Mouse (Mus musculus) lung, embryonic 16.5 days (tissue): ENCODE measurements around the gene Smyd3. TPM values are rescaled to one million over a fixed set of nuclear protein-coding genes. Genes with fewer than 3 reads are reported as not detected.
"Not testable (repeated sequence)": the region's sequence is repeated elsewhere in the genome, so short reads cannot be mapped to it uniquely, and the experiment has no call there.

ENCODE experiments used
- ATAC-seq: fragments of 200-750 bp; cut with Nextera tagmentation; 2 replicates; pipeline ENCODE4 v1.8.0; 2017; ENCODE audit warnings: low read depth, mild to moderate bottlenecking, moderate library complexity
- H3K27ac ChIP-seq: fragments of 300-500 bp; sonication (generic); 2 replicates; pipeline ENCODE4 v1.5.1; 2014; ENCODE audit warnings: mild to moderate bottlenecking, control low read depth, low read length
- H3K27me3 ChIP-seq: fragments of 300-500 bp; sonication (generic); 2 replicates; pipeline ENCODE4 v1.6.1; 2014; ENCODE audit warnings: low read depth, low read length, mixed read lengths; ENCODE audit not compliant: control insufficient read depth, insufficient read depth
- H3K36me3 ChIP-seq: fragments of 300-500 bp; sonication (generic); 2 replicates; pipeline ENCODE4 v1.6.1; 2014; ENCODE audit warnings: low read length; ENCODE audit not compliant: control insufficient read depth, insufficient read depth
- H3K4me1 ChIP-seq: fragments of 300-500 bp; sonication (generic); replicated peaks from 2 replicates; pipeline ENCODE4 v1.6.1; 2014; ENCODE audit warnings: low read length, mixed read lengths; ENCODE audit not compliant: control insufficient read depth, insufficient read depth
- H3K4me2 ChIP-seq: fragments of 300-500 bp; sonication (generic); 2 replicates; pipeline ENCODE4 v1.6.1; 2014; ENCODE audit warnings: low read depth, low read length, control low read depth
- H3K4me3 ChIP-seq: fragments of 300-500 bp; sonication (generic); 2 replicates; pipeline ENCODE4 v1.5.1; 2014; ENCODE audit warnings: mild to moderate bottlenecking, low read length, control low read depth
- H3K9ac ChIP-seq: fragments of 300-500 bp; sonication (generic); 2 replicates; pipeline ENCODE4 v1.6.1; 2014; ENCODE audit warnings: low read length, control low read depth
- H3K9me3 ChIP-seq: fragments of 300-500 bp; sonication (generic); 2 replicates; pipeline ENCODE4 v1.6.1; 2016; ENCODE audit warnings: low read length; ENCODE audit not compliant: control insufficient read depth
- WGBS: fragments of 180-500 bp; shearing (Covaris S2); extraction: QIAGEN DNeasy Blood & Tissue Kit; methylation state at CpG from one replicate; pipeline ENCODE4 v1.1.7; 2014; 5-methylcytosine and 5-hydroxymethylcytosine counted together
- polyA plus RNA-seq: library from polyadenylated mRNA; unstranded; fragments of >200 nt; fragmentation: Nextera tagmentation; extraction: Ambion mirVana; gene quantifications from 2 replicates; pipeline ENCODE4 v1.2.1, GENCODE M21; 2015

The Smyd3 gene
- polyA plus RNA-seq, 1 experiment from 2014 or later = 16.8 TPM

DNA sequence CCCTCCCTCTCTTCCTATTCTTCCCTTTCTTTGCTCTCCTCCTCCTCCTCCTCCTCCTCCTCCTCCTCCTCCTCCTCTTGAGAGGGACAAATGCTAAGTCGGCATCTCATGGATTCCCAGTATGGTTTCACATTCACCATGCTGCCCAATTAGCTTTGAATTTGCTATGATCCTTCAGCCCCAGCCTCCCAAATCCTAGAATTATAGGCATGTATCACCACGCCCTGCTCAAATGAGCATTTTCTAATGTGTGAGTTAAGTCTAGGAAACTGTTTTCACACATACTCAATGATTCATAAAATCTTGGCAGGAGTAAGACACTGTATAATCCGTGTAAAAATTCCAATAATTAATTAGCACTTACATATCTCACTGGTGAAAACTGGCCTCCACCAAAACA, 337.3 kb downstream of the Smyd3 start:
- no peak overlapping the region for H3K4me3 ChIP-seq
- no peak overlapping the region for H3K9ac ChIP-seq
- no peak overlapping the region for H3K27ac ChIP-seq
- no peaks in the 10 kb centered on the region for H3K36me3 ChIP-seq
- H3K4me1 ChIP-seq = 0 out of 2 replicates have a peak, but pooled peaks cover 3% of the 10 kb centered on the region
- 45% methylated on average over 3 of the region's 3 CpGs for WGBS
- no peaks in the 10 kb centered on the region for H3K9me3 ChIP-seq
- no peak overlapping the region for H3K4me2 ChIP-seq
- no peak for ATAC-seq
- no peaks in the 10 kb centered on the region for H3K27me3 ChIP-seq

DNA sequence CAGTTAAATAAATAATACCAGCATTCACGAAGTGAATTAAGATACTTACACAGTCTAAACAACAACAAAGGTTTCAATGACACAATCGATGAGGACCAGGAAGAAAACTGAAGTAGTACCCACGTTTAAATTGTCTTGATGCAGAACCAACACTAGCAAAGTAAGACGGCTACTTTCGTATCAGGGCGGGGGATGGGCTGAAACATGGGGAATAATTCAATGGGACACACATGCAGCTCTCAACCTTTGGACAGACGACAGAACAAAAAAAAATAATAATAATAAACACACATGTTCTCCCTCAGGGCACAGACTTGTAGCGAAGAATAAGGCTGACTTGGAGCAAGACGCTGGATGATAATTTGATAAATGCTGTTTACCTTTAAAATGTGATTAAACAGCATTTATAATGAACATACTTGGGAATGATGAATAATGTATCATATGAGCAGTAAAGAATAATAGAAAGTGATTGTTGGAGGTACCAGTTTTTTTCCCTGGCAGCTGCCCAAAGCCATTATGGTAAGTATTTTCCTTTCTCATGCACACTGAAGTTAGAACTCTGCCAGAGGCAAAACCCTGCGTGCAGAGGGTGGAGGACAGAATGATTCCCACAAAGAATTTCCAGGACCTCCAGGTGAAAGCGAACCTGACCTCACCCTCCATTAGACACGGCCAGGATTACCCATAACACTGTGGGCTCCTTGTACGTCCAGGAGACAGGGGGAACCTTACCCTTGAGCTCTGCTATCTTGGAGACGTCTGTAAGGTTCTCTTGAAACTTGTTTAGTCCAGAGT, 340.8 kb downstream of the Smyd3 start:
- no peak for ATAC-seq
- 50% methylated on average over 14 of the region's 14 CpGs for WGBS
- Histone ChIP-seq H3K9me3 (no peaks in the 10 kb centered on the region), H3K36me3 (no peaks in the 10 kb centered on the region), H3K27ac (no peak overlapping the region), H3K4me2 (no peak overlapping the region), H3K27me3 (no peaks in the 10 kb centered on the region), H3K4me1 (0 out of 2 replicates have a peak, but pooled peaks cover 3% of the 10 kb centered on the region), H3K9ac (no peak overlapping the region), H3K4me3 (no peak overlapping the region)

DNA sequence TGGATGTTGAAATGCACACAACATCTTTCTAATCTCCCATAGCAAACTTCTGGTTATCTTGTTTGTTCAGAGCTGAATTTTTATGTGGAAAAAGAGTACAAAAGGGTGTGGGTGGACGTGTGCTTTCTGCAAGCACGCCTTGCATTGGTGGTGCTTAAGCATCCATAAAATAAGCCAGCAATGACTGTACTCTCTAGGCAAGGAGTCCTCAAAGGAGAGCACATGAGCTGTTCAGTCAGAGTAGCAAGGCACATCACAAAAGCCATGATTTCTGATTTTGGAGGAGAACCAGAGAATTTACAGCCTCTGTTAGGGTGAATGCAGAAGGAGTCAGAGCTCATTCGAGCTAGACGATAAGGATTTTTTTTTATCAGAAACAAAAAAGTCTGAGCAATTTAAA, 343.6 kb downstream of the Smyd3 start:
- Histone ChIP-seq H3K27ac (no peak overlapping the region), H3K9ac (no peak overlapping the region), H3K27me3 (no peaks in the 10 kb centered on the region), H3K4me1 (0 out of 2 replicates have a peak, but pooled peaks cover 3% of the 10 kb centered on the region), H3K4me3 (no peak overlapping the region), H3K36me3 (no peaks in the 10 kb centered on the region), H3K9me3 (no peaks in the 10 kb centered on the region), H3K4me2 (no peak overlapping the region)
- ATAC-seq = no peak
- WGBS = 55% methylated on average over 4 of the region's 4 CpGs

DNA sequence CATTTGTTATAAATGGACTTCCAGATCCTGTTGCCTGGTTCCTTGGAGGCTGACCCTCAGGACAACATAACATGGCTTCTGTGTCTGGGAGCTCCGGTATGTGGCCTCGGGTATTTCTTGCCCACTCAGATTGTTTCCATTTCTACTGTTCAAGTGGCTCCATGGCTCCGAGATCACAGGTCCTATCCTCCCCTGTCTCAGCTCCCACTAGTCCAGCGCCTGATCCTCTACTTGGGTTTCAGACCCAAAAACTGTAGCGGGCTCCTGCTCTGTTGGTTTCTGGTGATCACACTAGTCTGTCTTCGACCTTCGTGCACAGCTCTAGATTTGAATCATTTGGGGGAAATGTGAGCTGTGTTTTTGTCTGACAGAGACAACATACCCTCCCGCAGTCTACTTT, 347.3 kb downstream of the Smyd3 start:
- H3K36me3 ChIP-seq = no peaks in the 10 kb centered on the region
- no peaks in the 10 kb centered on the region for H3K4me1 ChIP-seq
- H3K9me3 ChIP-seq = no peaks in the 10 kb centered on the region
- 81% methylated on average over 8 of the region's 8 CpGs for WGBS
- H3K9ac ChIP-seq = no peak overlapping the region
- H3K27ac ChIP-seq = no peak overlapping the region
- no peak overlapping the region for H3K4me3 ChIP-seq
- ATAC-seq = no peak
- no peak overlapping the region for H3K4me2 ChIP-seq
- no peaks in the 10 kb centered on the region for H3K27me3 ChIP-seq

DNA sequence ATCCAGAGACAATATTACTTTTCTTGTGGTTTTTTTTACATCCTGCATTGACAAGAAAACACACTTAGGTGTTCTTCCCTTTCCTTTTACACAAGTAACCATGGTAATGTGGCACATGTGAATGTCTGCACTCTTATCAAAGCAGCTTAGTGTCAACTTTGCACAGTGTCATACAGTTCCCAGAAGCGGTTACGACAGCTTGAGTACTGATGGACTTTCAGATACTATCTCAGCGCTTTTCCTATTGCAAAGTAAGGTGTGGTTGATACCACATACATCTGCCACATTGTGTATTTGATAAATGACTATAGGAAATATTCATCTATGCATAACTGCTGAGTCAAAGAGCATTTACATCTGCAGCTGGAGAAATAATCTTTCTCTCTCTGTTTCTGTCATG, 348.1 kb downstream of the Smyd3 start:
- 48% methylated on average over 3 of the region's 3 CpGs for WGBS
- Histone ChIP-seq H3K4me1 (no peaks in the 10 kb centered on the region), H3K9me3 (no peaks in the 10 kb centered on the region), H3K4me2 (no peak overlapping the region), H3K4me3 (no peak overlapping the region), H3K9ac (no peak overlapping the region), H3K27me3 (no peaks in the 10 kb centered on the region), H3K36me3 (no peaks in the 10 kb centered on the region), H3K27ac (no peak overlapping the region)
- no peak for ATAC-seq

DNA sequence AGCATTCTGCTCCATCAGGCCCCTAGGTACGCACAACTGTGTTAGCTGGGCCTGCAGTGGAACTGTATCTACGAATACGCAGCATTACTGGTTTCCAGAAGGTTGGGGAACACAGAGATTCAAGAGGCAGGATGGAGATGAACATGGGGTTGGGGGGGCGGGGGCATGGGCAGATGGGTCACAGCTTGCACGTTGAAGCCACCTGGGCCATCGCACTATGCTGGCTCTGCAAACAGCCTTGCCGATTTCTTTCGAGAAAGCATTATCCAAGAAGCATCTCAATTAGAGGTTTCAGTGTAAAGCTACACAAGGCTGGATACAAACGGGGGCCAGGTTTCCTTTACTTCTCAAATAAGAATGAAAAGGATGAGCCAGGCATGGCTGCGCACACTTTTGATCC, 348.7 kb downstream of the Smyd3 start:
- no peak overlapping the region for H3K4me2 ChIP-seq
- ATAC-seq = no peak
- H3K27me3 ChIP-seq = no peaks in the 10 kb centered on the region
- no peak overlapping the region for H3K27ac ChIP-seq
- H3K9ac ChIP-seq = no peak overlapping the region
- WGBS = 84% methylated on average over 10 of the region's 10 CpGs
- H3K36me3 ChIP-seq = no peaks in the 10 kb centered on the region
- no peaks in the 10 kb centered on the region for H3K9me3 ChIP-seq
- H3K4me3 ChIP-seq = no peak overlapping the region
- no peaks in the 10 kb centered on the region for H3K4me1 ChIP-seq

DNA sequence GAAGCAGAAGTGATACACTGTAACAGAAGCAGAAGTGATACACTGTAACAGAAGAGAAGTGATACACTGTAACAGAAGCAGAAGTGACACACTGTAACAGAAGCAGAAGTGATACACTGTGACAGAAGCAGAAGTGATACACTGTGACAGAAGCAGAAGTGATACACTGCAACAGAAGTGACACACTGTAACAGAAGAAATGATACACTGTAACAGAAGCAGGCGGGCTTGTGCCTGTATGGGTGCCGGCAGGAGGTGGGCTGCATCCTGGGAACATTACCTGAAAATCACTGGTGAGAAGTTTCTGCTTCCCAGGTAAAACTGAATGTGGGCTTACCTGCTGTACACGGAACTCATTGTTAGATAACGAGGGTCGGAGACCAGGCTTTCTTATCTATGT, 353.6 kb downstream of the Smyd3 start:
- 73% methylated on average over 5 of the region's 5 CpGs for WGBS
- not testable (repeated sequence) for H3K4me2 ChIP-seq, H3K9ac ChIP-seq, H3K36me3 ChIP-seq, H3K4me3 ChIP-seq, ATAC-seq, H3K27ac ChIP-seq, H3K9me3 ChIP-seq, H3K27me3 ChIP-seq, H3K4me1 ChIP-seq

DNA sequence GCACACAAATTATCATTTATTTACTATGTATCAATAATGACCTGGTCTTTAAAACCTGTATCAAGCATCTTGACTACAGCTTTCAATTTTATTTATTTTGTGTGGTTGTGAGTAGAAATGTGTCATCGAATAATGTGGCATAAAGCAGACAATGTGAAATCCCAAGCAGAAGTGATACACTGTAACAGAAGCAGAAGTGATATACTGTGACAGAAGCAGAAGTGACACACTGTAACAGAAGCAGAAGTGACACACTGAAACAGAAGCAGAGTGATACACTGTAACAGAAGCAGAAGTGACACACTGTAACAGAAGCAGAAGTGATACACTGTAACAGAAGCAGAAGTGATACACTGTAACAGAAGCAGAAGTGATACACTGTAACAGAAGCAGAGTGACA, 355.1 kb downstream of the Smyd3 start:
- H3K9me3 ChIP-seq, H3K4me2 ChIP-seq, H3K36me3 ChIP-seq, H3K27ac ChIP-seq, H3K4me1 ChIP-seq, H3K9ac ChIP-seq, H3K27me3 ChIP-seq, ATAC-seq, H3K4me3 ChIP-seq: not testable (repeated sequence)
- WGBS = 83% methylated on average over 1 of the region's 1 CpGs

DNA sequence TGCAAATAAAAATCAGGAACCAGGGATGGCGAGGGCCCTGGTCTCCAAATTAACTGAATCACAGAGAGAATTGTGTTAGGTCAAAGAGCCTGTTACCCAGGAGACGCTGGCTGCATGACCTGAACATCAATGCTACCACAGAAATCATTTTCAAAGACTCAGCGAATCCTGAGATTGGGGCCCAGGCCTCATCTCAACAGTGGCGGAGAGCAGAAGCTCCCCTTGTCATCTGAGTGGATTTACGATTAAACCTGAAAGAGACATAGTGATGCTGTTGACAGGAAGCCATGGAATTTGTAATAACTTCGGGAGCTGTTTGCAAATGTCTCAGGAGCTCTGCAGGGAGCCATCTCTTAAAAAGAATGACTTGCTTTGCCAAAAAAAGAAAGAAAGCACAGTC, 355.9 kb downstream of the Smyd3 start:
- Histone ChIP-seq H3K4me1 (no peaks in the 10 kb centered on the region), H3K9me3 (no peaks in the 10 kb centered on the region), H3K9ac (no peak overlapping the region), H3K36me3 (no peaks in the 10 kb centered on the region), H3K27me3 (no peaks in the 10 kb centered on the region), H3K4me2 (no peak overlapping the region), H3K4me3 (no peak overlapping the region), H3K27ac (no peak overlapping the region)
- ATAC-seq = no peak
- WGBS = 59% methylated on average over 6 of the region's 6 CpGs
